Mouse (Mus musculus): Measurements from ENCODE around the gene Myoz2.

Myoz2 gene

DNA sequence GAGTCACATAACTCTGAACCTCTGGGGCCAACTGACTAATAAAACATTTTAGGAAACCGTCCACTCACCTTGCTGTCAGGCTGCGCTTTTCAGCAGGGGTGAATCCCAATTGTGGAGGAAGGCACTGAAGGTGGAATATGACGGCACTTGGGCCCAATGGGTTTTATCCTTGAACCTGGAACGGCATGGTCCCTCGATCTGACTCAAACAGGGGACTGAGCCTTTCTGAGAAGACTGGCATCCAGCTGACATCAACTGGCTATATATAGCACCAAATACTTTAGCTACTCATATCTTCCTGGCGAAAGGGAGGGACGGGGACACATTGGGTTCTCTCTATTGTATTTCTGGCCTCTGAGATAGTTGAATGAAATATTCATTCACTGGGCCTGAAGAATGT, at the start of gene Myoz2:
TSS of gene Myoz2 (minus strand) at position 264 of the 400 bp plus-strand sequence.
- no peak for TF ChIP-seq GATA4 (IDR thresholded peaks at IDR 0.05; ENCODE audit: insufficient replicate concordance, low read length)

DNA sequence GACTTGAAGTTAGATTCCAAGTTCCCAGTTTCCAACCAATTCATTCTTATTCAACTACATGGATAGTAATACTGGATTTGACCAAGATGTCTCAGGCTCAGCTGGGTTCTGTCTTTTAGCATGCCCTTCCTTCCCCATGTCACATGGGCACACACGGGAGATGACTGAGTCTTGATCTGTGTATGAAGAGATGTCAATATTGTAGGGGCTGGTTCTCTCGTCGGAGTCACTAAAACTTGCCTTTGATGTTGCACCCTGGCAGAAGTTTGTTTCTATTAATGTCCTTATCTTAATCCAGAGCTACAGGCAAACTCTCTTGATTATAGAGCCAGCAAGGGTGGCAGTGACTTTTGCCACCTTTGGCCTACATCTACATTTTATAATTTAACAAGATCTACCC, 46.9 kb upstream of the Myoz2 start:
- TF ChIP-seq GATA4 (IDR thresholded peaks at IDR 0.05; ENCODE audit: insufficient replicate concordance, low read length), result no peak

DNA sequence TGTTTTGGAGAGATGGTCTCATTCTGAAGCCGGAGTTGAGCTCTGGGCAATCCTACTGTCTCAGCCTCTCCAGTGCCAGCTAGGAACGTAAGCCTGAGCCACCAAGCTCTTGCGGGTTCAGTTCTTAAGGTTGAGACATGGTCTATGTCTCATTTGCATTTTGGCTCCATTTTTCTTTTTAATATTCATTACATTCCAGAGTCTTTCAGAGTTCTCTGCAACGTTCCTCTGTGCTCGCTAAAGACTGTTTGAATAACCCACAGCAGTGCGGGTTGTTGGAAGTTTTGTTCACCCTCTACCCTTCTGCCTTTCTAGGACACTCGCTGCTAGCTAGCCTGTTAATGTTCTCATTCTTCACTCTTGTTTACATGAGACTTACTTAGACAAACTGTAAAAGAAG, 46.1 kb upstream of the Myoz2 start:
- no peak for TF ChIP-seq GATA4 (IDR thresholded peaks at IDR 0.05; ENCODE audit: insufficient replicate concordance, low read length)

DNA sequence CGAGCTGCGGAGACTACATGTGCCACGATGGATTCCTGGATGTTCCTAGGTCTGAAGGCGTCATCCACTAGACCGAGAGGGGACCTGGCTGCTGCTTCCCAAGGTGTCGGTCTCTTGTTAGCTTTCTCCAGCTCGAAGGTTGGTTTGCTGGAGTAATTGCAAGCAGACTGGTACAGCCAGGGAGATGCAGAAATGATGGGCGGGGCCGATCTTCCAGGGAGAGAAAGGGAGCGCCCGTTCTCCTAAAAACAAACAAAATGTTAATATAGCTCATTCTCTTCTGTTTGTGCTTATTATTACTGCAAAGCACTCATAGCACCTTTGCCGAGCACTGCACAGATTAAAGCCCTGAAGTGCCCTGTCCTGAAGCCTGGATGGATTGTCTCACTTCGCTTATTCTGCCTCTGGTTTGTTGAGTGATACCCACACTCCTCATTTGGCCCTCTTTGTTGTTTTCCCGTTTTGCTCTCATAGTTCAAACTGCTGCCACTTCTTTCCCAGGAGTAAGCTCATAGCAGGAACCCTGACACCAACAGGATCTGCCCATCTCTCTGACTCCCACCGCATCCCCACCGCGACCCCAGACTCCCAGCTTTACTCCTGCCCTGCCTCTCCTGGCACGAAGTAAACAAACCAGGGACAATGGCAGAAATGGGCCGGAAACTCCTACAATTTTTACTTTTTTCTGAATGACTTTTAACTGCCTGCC, 45.4 kb upstream of the Myoz2 start:
- TF ChIP-seq GATA4 (IDR thresholded peaks at IDR 0.05; ENCODE audit: insufficient replicate concordance, low read length), result no peak

DNA sequence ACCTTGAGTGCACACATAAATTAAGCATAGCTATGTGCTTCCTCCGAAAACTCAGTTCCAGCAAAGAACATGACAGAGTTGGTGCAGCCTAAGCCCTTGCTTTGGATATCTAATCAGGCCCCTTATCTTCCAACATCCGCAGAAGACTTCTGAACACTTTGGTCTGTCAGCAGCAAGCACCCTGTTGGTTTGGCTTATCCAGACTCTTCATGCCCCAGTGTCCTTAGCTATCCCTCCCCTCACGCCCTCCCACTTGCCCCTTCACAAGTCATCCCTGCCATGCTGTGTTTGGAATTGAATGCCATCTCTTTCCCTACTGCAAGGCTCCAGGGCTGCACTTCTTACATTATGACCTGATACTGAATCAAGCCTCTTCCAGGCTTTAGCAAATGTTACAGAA, 40.9 kb upstream of the Myoz2 start:
- TF ChIP-seq GATA4 (IDR thresholded peaks at IDR 0.05; ENCODE audit: insufficient replicate concordance, low read length), result no peak

DNA sequence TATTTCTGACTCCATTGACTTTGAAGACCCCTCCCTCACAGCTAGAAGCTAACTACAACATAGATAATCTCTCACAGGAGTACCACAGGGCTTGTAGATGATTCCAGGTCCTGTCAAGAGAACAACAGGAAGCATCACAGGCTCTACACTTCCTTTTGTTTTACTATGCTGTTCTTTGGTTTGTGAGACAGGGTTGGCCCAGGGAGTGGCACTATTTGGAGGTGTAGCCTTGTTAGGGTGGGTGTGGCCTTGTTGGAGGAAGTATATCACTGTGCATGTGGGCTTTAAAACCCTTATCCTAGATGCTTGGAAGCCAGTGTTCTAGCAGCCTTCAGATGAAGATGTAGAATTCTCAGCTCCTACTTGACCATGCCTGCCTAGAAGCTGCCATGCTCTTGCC, 40.2 kb upstream of the Myoz2 start:
- TF ChIP-seq GATA4 (IDR thresholded peaks at IDR 0.05; ENCODE audit: insufficient replicate concordance, low read length), result no peak

DNA sequence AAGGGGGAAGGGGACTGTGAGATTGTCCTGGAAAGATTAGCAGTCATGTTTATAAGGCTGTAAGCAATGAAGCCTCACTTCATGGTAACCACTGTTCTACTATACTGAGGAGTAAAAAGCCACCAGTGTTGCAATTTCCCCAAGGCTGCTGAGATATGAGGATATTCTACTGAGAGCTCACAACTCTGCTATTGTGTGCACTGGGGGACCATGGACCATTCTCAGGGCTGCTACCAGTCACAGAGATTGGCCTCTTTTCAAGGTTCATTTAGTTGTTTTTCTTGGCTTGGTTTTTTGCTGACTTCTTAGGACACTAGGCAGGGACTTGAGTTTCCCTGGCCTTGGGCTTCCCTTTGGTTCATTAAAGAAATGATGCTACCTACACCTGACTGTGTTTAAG, 38.5 kb upstream of the Myoz2 start:
- no peak for TF ChIP-seq GATA4 (IDR thresholded peaks at IDR 0.05; ENCODE audit: insufficient replicate concordance, low read length)

DNA sequence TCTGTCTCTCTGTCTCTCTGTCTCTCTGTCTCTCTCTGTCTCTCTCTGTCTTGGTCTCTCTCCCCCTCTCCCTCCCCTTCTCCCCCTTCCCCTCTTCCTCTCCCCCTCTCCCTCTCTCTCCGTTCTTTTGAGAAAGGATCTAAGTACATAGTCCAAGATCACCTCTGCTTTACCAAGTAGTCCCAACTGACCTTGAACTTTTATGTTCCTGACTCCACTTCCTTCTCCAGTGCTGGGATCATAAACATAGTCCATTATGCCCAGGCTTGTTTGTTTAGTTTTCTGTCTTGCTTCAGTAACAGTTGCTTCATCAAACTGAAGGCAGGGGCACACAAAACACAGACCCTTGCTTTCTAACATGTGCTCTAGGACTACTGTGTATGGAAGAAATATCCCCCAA, 37.7 kb upstream of the Myoz2 start:
- TF ChIP-seq GATA4 (IDR thresholded peaks at IDR 0.05; ENCODE audit: insufficient replicate concordance, low read length), result no peak

DNA sequence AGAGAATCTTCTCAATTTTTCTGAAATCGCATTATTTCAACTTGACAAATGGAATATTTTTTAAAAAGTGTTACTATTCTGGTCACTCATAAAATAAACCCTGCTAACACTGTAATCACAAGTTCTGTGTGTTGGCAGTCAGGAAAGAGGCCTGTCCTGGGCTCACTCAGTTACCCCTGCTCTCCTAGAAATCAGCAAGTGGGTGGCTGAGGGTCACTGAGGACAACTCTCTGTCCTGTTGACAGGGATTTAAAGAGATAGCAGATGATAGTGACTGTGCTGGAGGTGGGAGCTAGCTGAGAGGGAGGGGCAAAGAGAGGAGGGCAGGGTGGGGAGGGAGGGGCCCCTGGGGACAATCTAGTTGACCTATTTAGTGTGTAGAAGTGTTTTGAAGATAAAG, 36.2 kb upstream of the Myoz2 start:
- no peak for TF ChIP-seq GATA4 (IDR thresholded peaks at IDR 0.05; ENCODE audit: insufficient replicate concordance, low read length)

DNA sequence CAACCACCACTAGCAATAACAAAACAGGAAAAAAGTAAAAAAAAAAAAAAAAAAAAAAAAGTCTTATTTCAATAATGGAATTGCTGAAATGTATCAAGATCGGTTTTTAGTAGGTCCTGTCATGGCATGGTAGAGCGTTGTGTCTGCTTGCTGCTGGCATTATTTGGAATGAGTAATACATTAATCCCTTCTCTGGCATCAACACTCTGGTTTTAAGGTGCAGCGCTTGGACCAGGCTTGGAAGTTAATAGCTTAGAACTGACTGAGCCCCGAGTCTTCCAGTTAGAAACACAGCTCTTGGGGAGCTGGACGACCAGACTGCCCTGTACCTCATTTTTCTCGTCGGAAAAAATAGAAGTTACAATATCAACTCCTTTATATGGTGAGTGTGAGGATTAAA, 32.0 kb upstream of the Myoz2 start:
- TF ChIP-seq GATA4 (IDR thresholded peaks at IDR 0.05; ENCODE audit: insufficient replicate concordance, low read length), result no peak

DNA sequence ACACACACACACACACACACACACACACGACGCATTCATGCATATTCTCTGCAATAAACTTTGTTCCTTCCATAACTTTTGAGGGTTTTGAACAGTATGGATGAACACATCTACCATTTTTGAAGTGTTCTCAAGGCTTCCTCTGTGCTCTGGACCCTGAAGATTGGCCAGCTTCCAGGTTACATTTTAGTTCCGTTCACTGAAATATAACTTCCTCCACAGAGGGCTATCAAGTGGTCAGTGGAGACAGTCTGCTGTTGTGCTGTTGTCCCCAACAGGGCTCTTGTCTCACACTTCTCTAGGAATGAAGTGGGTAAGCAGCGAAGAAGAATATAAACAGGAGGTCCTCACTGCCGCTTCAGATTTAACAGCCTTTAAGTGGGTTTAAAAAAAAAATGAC, 30.7 kb upstream of the Myoz2 start:
- TF ChIP-seq GATA4 (IDR thresholded peaks at IDR 0.05; ENCODE audit: insufficient replicate concordance, low read length), result no peak

DNA sequence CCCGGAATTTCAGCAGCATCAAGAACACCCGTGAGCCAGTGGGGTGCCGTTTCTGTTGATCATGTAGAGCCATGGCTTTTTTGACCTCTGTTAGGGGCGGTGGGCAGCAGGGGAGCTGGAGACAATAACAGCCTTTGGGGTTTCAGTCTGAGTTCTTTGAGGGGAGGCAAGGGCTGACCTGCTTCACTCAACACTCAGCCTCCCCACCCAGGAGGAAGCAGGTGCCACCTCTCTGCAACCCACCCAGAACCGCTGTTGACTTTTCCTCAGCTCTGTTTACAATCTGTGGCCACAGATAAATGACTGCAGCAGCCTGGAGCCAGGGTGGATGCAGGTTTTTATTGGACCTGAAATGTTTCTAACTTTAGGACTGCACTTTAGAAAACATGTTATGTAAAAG, 29.4 kb upstream of the Myoz2 start:
- no peak for TF ChIP-seq GATA4 (IDR thresholded peaks at IDR 0.05; ENCODE audit: insufficient replicate concordance, low read length)

DNA sequence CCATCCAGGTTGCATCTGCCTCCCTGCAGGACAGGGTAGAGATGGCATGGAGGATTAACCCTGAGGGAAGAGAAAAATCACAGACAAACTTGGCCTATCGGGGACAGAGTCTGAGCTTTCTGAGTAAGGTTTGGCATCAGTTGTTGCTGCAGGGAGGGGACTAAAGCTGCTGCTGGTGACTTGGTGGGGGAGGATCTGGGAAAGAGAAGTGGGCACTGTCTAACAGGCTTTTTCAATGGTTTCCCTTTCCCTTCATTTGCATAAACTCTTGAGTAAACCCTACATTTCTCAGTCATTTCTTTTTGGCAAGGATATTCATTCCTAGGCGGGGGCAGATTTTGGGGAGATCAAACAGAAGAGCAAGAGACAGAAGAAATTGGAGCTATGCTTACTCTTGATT, 27.1 kb upstream of the Myoz2 start:
- TF ChIP-seq GATA4 (IDR thresholded peaks at IDR 0.05; ENCODE audit: insufficient replicate concordance, low read length), result no peak

DNA sequence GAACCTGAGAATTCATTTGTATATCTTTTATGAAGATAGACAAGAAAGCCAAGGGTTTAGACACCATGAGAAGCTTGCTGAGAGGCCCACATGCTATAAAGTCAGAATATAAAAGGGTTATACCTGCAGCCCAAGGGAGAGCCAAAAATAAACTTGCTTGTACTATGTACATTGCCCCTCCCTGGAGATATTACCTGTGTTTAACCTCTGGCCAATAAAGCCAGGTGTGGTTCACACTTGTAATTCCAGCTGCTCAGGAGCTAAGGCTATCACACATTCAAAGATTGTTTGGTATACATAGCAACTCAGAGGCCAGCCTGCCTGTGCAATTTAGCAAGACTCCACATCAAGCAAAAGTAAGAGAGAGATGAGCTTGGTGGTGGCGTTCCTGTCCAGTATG, 24.0 kb upstream of the Myoz2 start:
- TF ChIP-seq GATA4 (IDR thresholded peaks at IDR 0.05; ENCODE audit: insufficient replicate concordance, low read length), result no peak

DNA sequence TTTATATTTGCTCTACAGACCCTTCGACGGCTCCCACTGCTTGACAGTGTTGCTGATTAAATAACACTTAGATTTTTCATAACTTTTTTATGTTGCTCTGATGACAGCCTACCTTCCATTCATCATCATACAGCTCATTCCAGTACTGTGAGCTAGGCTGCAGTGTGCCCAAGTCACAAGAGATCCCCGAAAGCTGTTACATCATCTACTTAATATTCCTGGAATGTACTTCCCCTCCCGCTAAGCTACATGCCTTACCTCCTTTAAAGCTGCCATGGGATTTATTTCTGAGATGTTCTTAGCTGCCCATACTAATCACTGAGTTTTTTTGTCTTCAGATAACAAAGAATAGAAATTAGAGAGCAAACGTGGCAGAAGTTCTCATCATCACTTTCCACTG, 19.4 kb upstream of the Myoz2 start:
- TF ChIP-seq GATA4 (IDR thresholded peaks at IDR 0.05; ENCODE audit: insufficient replicate concordance, low read length), result no peak

DNA sequence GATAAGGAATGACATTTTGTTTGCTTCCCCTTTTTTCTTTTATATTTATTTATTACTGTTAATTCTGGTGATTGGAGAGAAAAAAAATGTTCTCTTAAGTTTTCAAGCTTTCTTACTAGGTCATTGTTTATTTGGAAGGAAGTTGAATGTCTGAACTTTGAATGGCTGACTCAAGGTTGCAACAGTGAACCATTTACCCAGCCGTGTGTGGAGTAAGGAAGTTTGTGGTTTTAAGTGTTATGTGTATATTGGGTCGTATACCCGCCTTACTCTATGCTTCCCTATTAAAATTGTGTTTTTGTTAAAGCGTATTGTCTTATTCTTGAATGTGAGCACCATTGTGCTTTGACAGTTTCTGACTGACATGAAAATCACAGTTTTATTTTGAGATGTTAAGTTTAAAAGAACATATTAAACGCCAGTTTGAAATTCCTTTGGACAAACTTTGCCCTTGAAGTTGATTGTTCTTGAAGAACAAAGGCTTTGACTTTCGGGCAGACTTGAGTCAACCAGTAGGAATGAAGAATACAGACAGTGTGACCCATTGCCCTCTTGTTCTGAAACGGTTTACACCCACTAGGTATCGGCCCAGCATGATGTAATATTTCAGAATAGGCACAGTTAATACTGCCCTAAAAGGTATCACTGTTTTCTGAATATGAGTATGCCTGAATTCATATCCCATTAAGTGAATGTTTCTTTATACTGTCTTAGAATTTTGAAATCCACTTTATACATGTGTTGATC, 18.6 kb upstream of the Myoz2 start:
- TF ChIP-seq GATA4 (IDR thresholded peaks at IDR 0.05; ENCODE audit: insufficient replicate concordance, low read length), result no peak

DNA sequence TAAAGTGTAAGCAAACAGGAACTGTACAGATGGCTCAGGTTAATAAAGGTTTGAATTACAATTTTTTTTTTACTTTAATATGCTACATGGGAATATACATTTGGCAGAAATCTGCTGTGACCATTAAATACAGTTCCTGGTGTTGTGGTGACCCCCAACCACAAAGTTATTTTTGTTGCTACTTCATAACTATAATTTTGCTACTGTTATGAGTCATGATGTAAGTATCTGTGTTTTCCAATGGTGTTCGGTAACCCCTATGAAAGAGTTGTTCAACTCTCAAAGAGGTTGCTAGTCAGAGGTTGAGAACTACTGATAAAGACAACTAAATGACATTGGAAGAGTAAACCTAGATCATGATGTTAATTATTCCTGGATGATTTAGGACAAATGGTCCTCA, 7.5 kb upstream of the Myoz2 start:
- TF ChIP-seq GATA4 (IDR thresholded peaks at IDR 0.05; ENCODE audit: insufficient replicate concordance, low read length), result no peak

Data from liver, adult (tissue).